In the genomic region with DNA sequence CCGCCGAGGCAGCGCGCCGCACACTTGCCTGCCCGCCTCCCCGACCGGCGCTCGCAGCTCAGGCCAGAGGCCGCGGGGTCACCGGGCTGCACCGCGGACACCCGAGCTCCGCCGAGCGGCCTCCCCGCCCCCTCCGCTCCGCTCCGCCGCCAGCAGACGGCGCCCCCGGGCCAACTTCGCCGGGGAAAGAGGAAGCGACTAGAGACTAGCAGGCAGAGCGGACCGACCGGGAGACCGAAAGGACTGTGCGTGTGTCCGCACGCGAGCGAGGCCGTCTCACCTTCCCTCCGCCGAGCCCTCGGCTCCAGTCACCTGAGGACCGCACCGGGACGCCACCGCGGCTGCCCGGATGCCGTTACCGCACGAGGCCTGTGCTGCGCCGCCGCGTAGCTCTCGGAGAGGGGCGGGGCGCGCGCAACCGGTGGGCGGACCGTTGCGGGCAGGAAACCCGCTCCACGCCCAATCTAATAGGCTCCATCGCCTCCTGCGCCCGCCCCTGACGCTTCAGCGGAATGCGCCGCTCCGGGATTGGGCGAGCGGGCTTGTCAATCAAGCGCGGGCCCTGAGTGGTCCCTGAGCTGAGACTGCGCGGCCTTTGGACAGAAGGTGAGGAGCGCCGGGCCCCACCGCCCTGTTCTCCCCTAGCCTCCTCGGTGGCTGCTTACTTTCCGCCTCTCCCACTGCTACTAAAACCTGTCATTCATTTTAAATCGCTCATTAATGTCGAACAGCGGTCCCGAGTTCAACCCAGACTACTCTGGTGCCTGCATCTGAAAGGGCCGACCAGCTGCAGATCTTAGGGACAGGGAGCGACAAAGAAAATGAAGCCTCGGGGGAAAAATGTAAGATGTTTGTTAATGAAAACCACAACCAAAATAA, we compare ENCODE assay signal across 8 mouse cellular contexts. TPM values are rescaled to one million over a fixed set of nuclear protein-coding genes. Genes with fewer than 3 reads are reported as not detected.
A peak's percentile ranks its signal among the peaks of the same experiment; 100 is the strongest.
DNase-seq lines count a peak whose midpoint lies in the region; ATAC-seq lines count a peak whose summit lies in the region.

TSS of gene Nck1 (minus strand) at position 420 of the 879 bp plus-strand sequence.

- H3K4me1 ChIP-seq in hindbrain, embryonic 15.5 days (replicated peaks) = peaks cover 23% of the 10 kb centered on the region

- peak within 1 kb of the TSS; percentile 89 for H3K4me3 ChIP-seq in hindbrain, embryonic 15.5 days

- H3K36me3 ChIP-seq in hindbrain, embryonic 15.5 days = peaks cover 12% of the 10 kb centered on the region

- peak within 1 kb of the TSS; percentile 82 for H3K4me2 ChIP-seq in hindbrain, embryonic 15.5 days

- ATAC-seq in hindbrain, embryonic 15.5 days (ENCODE audit: low FRiP score, low read depth) = peak; percentile 100

- H3K27ac ChIP-seq in hindbrain, embryonic 15.5 days (replicated peaks) = peak within 1 kb of the TSS; percentile 95

- WGBS in hindbrain, embryonic 15.5 days = under 1% methylated on average over 88 of the region's 93 CpGs

- peak within 1 kb of the TSS; percentile 81 for H3K9ac ChIP-seq in hindbrain, embryonic 15.5 days

- H3K27me3 ChIP-seq in hindbrain, embryonic 15.5 days = no peaks in the 10 kb centered on the region

- H3K9me3 ChIP-seq in hindbrain, embryonic 15.5 days = peaks cover 5% of the 10 kb centered on the region; the same call in 1 of the 2 replicates

- peak; percentile 98 for DNase-seq in T-cell, adult 2 months (ENCODE audit: low spot score)
- peak; percentile 99 to 100 for DNase-seq in cerebellum, postnatal 36 days
- DNase-seq in frontal cortex, postnatal 36 days (ENCODE audit: low spot score in 2 of 2) = peak; percentile 99 to 100
- DNase-seq in left cerebral cortex, adult 11 months (ENCODE audit: low spot score) = peak; percentile 100
- peak; percentile 99 for DNase-seq in lung, postnatal 4 days
- DNase-seq in retina, postnatal 7 days (ENCODE audit: low read depth, low spot score) = peak; percentile 96
- DNase-seq in urinary bladder, adult 2 months (ENCODE audit: low spot score) = peak; percentile 98

RNA-seq across cellular contexts. Expression of gene Nck1, which starts in this region (rescaled TPM):
- polyA plus RNA-seq in hindbrain, embryonic 15.5 days (2015; fragmentation: Nextera tagmentation; extraction: Ambion mirVana) = 55.9 and 58.6 TPM in 2 replicates
- polyA plus RNA-seq in urinary bladder, adult 2 months (2012; rRNA removed) = 39.9 and 46.6 TPM in 2 replicates

Comparison
In these comparisons a context has a peak if more than half of its experiments do, and no peak if none do; other contexts are left out.
1. Peak in every context shown above with its lines: DNase-seq, ATAC-seq, H3K4me3 ChIP-seq and H3K27ac ChIP-seq.